Mouse (Mus musculus) CH12F3 (cell line): ENCODE measurements around the gene Zbtb38.

Experiments
- in situ Hi-C: fragments of 300-500 bp; cut with MboI; formaldehyde crosslinking; loops from 2 replicates; pipeline ENCODE4 v1.14.3; 2020; ENCODE audit warnings: low sequenced_read_pairs

Gene Zbtb38

DNA sequence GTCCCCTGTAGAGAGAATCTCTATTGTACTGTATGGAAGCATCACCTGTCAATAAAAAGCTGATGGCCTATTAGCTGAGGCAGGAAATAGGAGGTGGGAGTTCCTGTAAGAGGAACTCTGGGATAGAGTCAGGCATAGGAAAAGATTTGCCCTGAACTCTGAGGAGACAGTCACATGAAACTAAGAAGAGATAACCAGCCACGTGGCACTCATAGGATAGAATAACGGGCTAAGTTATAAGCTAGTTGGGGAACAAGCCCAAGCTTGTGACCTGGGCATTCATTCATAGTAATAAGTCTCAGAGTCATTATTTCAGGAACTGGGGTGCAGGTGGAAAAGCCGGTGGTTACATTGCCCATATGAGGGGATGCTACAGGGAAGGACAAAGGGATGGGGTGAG is 10.4 kb upstream of the Zbtb38 start:
- in situ Hi-C loops = no loop called here

DNA sequence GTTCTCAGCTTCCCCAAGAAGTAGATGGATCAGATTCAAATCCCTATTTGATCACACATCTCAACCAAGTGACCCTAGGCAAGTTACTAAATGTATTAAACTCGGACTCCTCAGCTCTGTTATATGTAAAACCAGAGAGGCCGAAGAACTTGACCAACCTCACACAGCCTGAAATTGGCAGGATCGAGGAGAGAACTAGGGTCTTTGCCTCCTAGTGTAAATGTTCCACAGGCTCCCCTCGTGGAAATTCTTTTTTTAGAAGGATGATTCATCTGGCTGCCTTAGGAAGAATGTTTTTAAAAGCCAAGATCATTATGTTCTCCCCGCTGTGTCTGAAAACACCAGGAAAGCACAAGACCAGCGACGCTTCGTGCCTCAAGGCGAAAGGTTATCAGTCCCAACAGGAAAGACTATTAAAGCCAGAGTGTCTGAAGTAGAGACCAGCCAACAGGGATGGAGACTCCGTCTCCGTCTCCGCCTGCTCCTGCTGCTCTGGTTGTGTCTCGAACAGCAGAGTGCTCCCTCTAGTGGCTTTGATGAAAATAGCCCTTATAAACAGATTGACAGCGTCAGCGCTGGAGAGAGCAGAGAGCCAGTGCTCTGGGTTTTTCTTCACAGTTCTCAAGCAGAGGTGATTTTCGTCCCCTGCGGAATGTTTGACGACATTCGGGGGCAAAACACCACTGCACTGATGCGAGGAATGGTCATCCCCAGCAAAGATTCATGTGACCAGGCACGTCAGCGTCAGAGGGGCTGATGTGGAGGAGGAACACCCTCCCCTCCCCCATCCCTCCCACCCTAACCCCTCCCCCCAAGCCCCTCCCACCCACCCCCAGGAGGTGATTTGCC is 6.3 kb upstream of the Zbtb38 start:
- in situ Hi-C loops = loop anchor here (5.0 kb wide), 1 partner anchor 82 kb away; no protein-coding TSS in a partner anchor

GRCm38 (mm10) chr9:96756638-96757435 is 4.2 kb upstream of the Zbtb38 start:
- in situ Hi-C loops = loop anchor here (5.0 kb wide), 1 partner anchor 80 kb away; no protein-coding TSS in a partner anchor

DNA sequence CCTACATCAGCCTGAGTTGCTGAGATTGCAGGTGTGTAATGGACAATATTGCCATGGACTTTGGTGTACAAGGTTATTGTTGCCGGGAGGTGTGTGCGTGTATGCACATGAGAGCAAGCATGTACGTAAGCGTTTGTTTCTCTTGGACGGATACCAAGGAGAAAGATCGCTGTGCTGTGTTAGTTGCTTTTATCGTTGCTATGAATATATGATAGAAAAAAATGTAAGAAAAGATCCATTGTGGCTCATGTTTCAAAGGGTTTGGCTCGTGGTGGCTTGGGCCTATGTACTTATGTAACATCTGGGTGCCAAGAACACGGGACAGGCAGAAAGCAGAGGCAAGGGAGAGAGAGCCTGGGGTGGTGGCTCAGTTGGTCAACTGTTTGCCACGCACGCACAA is 3.1 kb upstream of the Zbtb38 start:
- in situ Hi-C loops = loop anchor here (5.0 kb wide), 1 partner anchor 78 kb away; no protein-coding TSS in a partner anchor

DNA sequence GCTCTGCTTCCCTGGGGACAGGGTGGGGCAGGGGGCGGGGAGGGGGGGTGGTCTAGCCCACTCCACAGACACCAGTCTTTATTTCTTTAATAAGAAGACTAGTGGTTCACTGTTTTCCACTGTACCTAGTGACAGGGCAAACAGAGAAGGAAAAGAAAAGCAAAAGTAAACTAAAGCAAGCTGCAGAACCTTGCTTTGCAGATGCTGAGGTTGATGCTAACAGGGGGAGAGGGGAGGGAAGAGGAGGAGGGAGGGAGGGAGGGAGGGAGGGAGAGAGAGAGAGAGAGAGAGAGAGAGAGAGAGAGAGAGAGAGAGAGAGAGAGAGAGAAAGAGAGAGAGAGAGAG is 2.0 kb upstream of the Zbtb38 start:
- in situ Hi-C loops = no loop called here

DNA sequence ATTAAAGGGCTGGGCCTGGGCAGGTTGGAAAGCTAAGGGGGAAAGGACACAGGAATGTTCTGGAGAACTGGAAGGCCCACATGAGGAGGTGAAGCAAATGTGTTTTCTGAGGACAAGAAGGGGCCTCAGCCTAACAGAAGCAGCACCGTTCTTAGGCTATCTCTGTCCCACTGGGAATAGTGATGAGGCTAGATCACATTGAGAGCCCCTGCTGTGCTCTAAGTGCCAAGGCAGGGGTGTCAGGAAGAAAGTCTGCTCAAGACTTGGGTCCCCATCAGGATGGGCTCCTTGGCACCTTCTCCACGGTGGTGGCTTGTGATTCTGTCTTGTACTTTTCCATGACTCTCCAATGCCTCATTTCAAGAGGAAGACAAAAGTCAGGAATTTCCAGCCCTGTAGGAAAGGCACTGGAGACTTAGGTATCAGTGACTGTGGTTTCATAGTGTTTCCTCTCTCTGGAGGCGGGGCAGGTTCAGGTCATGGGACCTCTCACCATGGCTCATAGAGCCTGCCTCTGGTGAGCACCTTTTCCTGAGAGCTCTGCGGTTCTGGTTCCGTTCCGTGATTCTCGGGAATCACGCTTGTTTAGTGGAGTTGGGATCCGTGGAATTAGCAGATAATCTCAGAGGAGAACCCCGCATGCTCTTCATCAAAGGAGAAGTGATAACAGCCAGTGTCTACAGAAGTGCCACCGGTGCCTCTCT is 1.4 kb upstream of the Zbtb38 start:
- in situ Hi-C loops = no loop called here

DNA sequence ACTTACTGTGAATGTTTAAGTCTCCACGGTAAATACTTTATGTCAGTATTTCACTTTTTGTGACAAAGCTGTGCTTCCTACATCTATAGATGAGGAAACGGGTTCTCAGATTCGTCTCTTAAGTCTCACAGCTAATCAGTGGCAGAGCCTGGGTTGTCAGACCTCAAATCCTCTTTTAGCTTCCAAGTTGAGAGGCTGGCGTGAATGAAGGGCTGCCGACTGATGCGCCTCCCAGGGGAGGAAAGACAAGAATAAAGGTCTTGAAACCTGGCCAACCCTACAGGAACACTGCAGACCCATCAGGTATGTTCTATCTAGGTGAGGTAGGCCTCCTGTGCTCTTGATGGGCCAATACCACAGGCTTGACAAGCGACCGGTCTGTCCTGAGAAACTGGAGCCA is 761 bp upstream of the Zbtb38 start:
- in situ Hi-C loops = no loop called here

GRCm38 (mm10) chr9:96751821-96752602 is 619 bp downstream of the Zbtb38 start:
- in situ Hi-C loops = no loop called here

GRCm38 (mm10) chr9:96750636-96751035 is 2.0 kb downstream of the Zbtb38 start:
- in situ Hi-C loops = no loop called here

GRCm38 (mm10) chr9:96746527-96746926 is 6.1 kb downstream of the Zbtb38 start:
- in situ Hi-C loops = no loop called here

DNA sequence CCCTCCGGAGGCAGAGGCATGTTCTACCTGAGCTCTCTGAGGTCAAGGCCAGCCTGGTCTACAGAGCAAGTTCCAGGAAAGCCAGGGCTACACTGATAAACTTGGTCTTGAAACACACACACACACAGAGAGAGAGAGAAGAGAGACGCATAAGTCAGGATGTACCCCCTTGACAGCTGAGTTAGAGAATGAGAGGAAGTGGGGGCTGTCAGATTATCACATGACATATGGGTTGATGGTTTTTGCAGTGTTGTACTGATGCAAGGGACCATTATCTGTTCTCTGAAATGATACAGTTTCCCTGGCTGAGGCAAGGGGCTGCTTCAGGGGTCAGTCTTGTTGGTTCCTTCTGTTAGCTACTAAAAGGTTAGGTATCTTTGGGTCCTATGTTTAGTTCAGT is 7.7 kb downstream of the Zbtb38 start:
- in situ Hi-C loops = no loop called here

DNA sequence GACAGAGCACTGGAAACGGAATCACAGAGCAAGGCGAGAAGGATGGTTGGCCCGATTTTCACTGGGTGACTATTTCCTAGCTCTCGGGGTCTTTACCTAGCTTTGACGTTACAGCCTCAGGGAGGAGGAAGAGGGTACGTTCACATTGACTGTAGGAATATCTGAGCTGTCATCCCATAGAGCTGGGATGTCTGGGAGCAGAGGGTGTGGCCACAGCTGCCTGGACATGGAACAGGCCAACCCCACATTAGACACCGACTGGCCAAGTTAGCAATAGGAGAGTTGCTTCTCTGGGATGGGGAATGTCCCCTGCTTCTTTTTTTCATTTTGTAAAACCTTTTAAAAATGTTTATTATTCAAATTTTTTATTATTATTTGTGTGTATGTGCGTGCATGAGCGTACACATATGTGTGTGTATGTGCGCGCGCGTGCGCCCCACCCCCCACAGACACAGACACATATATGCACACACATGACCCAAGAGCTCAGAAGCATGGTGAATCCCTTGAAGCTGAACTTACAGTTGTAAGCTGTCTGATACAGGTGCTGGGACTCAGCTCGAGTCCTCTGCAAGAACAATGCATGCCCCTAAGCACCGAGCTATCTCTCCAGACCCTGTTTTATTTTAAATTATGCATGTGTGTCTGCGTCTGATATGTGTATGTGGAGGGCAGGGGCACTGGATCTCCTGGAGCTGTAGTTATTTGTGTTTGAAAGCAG is 11.1 kb downstream of the Zbtb38 start:
- in situ Hi-C loops = no loop called here

DNA sequence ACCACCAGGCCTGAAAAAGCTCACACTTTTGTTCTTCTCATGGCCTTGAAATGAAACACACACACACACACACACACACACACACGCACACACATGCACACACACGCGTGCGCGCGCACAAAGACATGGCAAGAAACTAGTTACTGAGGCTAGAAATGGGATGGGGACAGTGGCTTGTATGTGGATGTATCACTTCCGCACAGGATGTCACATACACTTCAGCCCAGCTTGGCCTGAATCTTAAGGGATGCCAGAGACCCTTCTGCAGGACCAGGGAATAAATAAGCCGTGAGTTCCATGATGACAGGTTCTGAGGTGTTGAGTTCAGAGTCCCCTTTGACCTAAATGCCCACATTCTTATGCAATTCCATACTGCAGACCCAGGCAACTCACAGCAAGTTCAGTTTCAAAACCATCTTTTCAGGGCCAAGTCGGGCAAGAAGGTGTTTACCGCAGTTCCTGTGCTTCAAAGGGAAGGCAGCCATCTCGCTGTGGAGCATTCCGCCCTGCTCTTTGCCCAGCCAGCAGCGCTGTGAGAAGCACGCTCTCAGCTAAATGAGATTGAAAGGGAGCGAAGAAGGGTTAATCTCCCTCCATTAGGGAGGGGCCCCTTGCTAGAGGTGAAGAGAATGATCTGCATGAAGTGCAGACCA is 11.8 kb downstream of the Zbtb38 start:
- in situ Hi-C loops = no loop called here

- in situ Hi-C loops = no loop called here
These were observed 12.6 kb downstream of the Zbtb38 start for GRCm38 (mm10) chr9:96739808-96740711.

- in situ Hi-C loops = no loop called here
These were observed 13.9 kb downstream of the Zbtb38 start for GRCm38 (mm10) chr9:96738563-96739355.

GRCm38 (mm10) chr9:96735946-96736345 is 16.7 kb downstream of the Zbtb38 start:
- in situ Hi-C loops = no loop called here

- in situ Hi-C loops = no loop called here
These were observed 19.3 kb downstream of the Zbtb38 start for GRCm38 (mm10) chr9:96733425-96733717.
